ENCODE assay signal across 10 mouse cellular contexts in the genomic region with DNA sequence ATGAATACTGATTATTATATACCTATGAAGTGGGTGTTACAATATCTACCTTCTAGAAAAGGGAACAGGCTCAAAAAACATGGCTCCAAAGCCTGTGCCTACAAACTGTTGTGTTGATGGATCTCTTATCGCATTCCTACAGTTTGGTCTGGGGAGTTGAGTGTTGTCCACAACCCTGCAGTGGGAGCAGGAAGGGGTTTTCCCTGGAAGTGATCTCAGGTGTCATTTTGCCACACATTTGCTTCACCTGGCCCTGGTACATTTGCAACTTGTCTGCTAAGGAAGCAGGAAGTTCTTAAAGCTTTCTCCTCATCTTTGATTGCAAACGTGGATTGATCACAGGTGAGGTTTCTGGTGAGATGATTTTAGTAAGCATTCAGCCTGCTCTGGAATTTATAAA. TPM values are rescaled to one million over a fixed set of nuclear protein-coding genes. Genes with fewer than 3 reads are reported as not detected.
DNase-seq lines count a peak whose midpoint lies in the region; ATAC-seq and TF ChIP-seq lines count a peak whose summit lies in the region.
"Had no signal": no experiment of that assay in that cellular context is flagged by ENCODE, and none has a peak within 500 bp of the region (broad histone marks: within the 10 kb centered on the region; RNA-seq: fewer than 3 reads in every experiment).

No protein-coding gene starts in this region.

- no peaks in the 10 kb centered on the region for H3K36me3 ChIP-seq in heart, embryonic 10.5 days
- no peaks in the 10 kb centered on the region for H3K36me3 ChIP-seq in neural tube, embryonic 11.5 days (ENCODE audit: control insufficient read depth, insufficient read depth, low read length)
- H3K36me3 ChIP-seq in limb, embryonic 15.5 days: no peaks in the 10 kb centered on the region
- no peaks in the 10 kb centered on the region for H3K36me3 ChIP-seq in stomach, postnatal 0 days (ENCODE audit: control insufficient read depth, insufficient read depth, low read length)
- H3K36me3 ChIP-seq: G1E had no signal

- intact Hi-C loops in heart, postnatal 10 days (cut with DNase I): no loop called here

- peak; percentile 66 for DNase-seq in heart, embryonic 10.5 days (ENCODE audit: low spot score)
- DNase-seq in heart, postnatal 10 days: no peak
- no peak for DNase-seq in neural tube, embryonic 11.5 days (ENCODE audit: low spot score)
- no peak for DNase-seq in neural tube, embryonic 10.5 days (ENCODE audit: extremely low spot score, low spot score)
- DNase-seq in stomach, postnatal 0 days (ENCODE audit: low spot score): no peak
- no peak for DNase-seq in adrenal gland, adult 8-10 months
- DNase-seq in left cerebral cortex, adult 9 months (ENCODE audit: low spot score in 2 of 2): no peak
- DNase-seq: cerebellum, adult 11-12 months had no signal

- H3K9ac ChIP-seq in neural tube, embryonic 11.5 days (ENCODE audit: low read length): no peak overlapping the region
- no peak overlapping the region for H3K9ac ChIP-seq in limb, embryonic 15.5 days
- no peak overlapping the region for H3K9ac ChIP-seq in stomach, postnatal 0 days (ENCODE audit: low read length)

- TF ChIP-seq EP300 in stomach, postnatal 0 days (optimal IDR thresholded peaks at IDR 0.05): no peak

- peak overlapping the region; percentile 24; the same call in 1 of the 2 replicates for H3K4me2 ChIP-seq in neural tube, embryonic 11.5 days (ENCODE audit: low read depth)
- peak overlapping the region; percentile 2; the same call in 1 of the 2 replicates for H3K4me2 ChIP-seq in limb, embryonic 15.5 days
- H3K4me2 ChIP-seq in stomach, postnatal 0 days (replicated peaks; ENCODE audit: low read depth): peak overlapping the region; percentile 88

- peak overlapping the region; percentile 75 for H3K4me3 ChIP-seq in heart, embryonic 10.5 days
- no peak overlapping the region for H3K4me3 ChIP-seq in neural tube, embryonic 11.5 days (ENCODE audit: low read depth, low read length)
- H3K4me3 ChIP-seq in limb, embryonic 15.5 days: peak overlapping the region; percentile 4; the same call in 1 of the 2 replicates
- peak overlapping the region; percentile 18 for H3K4me3 ChIP-seq in stomach, postnatal 0 days (ENCODE audit: low read depth, low read length)

- H3K27me3 ChIP-seq in heart, embryonic 10.5 days (ENCODE audit: insufficient read depth, poor library complexity, severe bottlenecking): no peaks in the 10 kb centered on the region
- no peaks in the 10 kb centered on the region for H3K27me3 ChIP-seq in neural tube, embryonic 11.5 days (ENCODE audit: control insufficient read depth, insufficient read depth, low read length)
- H3K27me3 ChIP-seq in limb, embryonic 15.5 days: no peaks in the 10 kb centered on the region
- no peaks in the 10 kb centered on the region for H3K27me3 ChIP-seq in stomach, postnatal 0 days (ENCODE audit: control insufficient read depth, insufficient read depth, low read length)

- no peak for TF ChIP-seq CTCF in stomach, postnatal 0 days (IDR thresholded peaks at IDR 0.05; ENCODE audit: low read depth)

- 34% methylated on average over 2 of the region's 2 CpGs for WGBS in heart, embryonic 10.5 days
- 71% methylated on average over 2 of the region's 2 CpGs for WGBS in neural tube, embryonic 11.5 days
- 57% methylated on average over 2 of the region's 2 CpGs for WGBS in limb, embryonic 15.5 days
- 33% methylated on average over 2 of the region's 2 CpGs for WGBS in stomach, postnatal 0 days

- no peak for ATAC-seq in neural tube, embryonic 11.5 days (ENCODE audit: insufficient read depth, low FRiP score, low TSS enrichment)
- ATAC-seq in limb, embryonic 15.5 days (ENCODE audit: insufficient number of reproducible peaks, low FRiP score, low TSS enrichment, low read depth): no peak
- ATAC-seq in stomach, postnatal 0 days (ENCODE audit: low FRiP score, low TSS enrichment): no peak

- no peaks in the 10 kb centered on the region for H3K9me3 ChIP-seq in heart, embryonic 10.5 days
- no peaks in the 10 kb centered on the region for H3K9me3 ChIP-seq in neural tube, embryonic 11.5 days (ENCODE audit: control insufficient read depth, low read length)
- no peaks in the 10 kb centered on the region for H3K9me3 ChIP-seq in limb, embryonic 15.5 days
- no peaks in the 10 kb centered on the region for H3K9me3 ChIP-seq in stomach, postnatal 0 days (ENCODE audit: control insufficient read depth, low read length)
- H3K9me3 ChIP-seq: G1E had no signal

- H3K4me1 ChIP-seq in heart, embryonic 10.5 days: peaks cover 32% of the 10 kb centered on the region
- no peaks in the 10 kb centered on the region for H3K4me1 ChIP-seq in neural tube, embryonic 11.5 days (ENCODE audit: control insufficient read depth, insufficient read depth, low read length)
- H3K4me1 ChIP-seq in limb, embryonic 15.5 days: peaks cover 21% of the 10 kb centered on the region; the same call in 1 of the 2 replicates
- 0 out of 2 replicates have a peak, but pooled peaks cover 2% of the 10 kb centered on the region for H3K4me1 ChIP-seq in stomach, postnatal 0 days (replicated peaks; ENCODE audit: control insufficient read depth, insufficient read depth)

- H3K27ac ChIP-seq in heart, embryonic 10.5 days: peak overlapping the region; percentile 49; the same call in 1 of the 2 replicates
- H3K27ac ChIP-seq in neural tube, embryonic 11.5 days (ENCODE audit: low read depth, low read length): no peak overlapping the region
- no peak overlapping the region for H3K27ac ChIP-seq in limb, embryonic 15.5 days
- H3K27ac ChIP-seq in stomach, postnatal 0 days (replicated peaks): 0 out of 2 replicates have a peak overlapping the region, but pooled peaks have one; percentile 9

RNA-seq across cellular contexts. Expression of a gene that starts 1.7 kb away (rescaled TPM):
- 32.3 and 55.6 TPM in 2 replicates for polyA plus RNA-seq in heart, embryonic 10.5 days (2016; fragmentation: Nextera tagmentation; extraction: Ambion mirVana)
- total RNA-seq in heart, postnatal 10 days (2021): 100 to 1,000 TPM; 164 to 212 TPM
- 33.1 and 37.3 TPM in 2 replicates for polyA plus RNA-seq in neural tube, embryonic 11.5 days (2014; fragmentation: Nextera tagmentation; extraction: Ambion mirVana)
- 39.5 and 40.2 TPM in 2 replicates for polyA plus RNA-seq in limb, embryonic 15.5 days (2015; fragmentation: Nextera tagmentation; extraction: Ambion mirVana)
- 22.2 and 25.8 TPM in 2 replicates for polyA plus RNA-seq in stomach, postnatal 0 days (2015; fragmentation: Nextera tagmentation; extraction: Ambion mirVana)
- 100 to 1,000 TPM; 297 to 404 (median 379) TPM for total RNA-seq in adrenal gland, adult 8-10 months (2022)

Comparison
In these comparisons a context has a peak if more than half of its experiments do, and no peak if none do; other contexts are left out.
1. H3K27ac ChIP-seq: peak in heart, embryonic 10.5 days (single experiment) and stomach, postnatal 0 days (single experiment); none in neural tube, embryonic 11.5 days (single experiment) and limb, embryonic 15.5 days (single experiment).
2. H3K4me2 ChIP-seq: peak in every context shown above with its lines; median percentile 88 in stomach, postnatal 0 days; 24 in neural tube, embryonic 11.5 days; 2 in limb, embryonic 15.5 days.